Mouse (Mus musculus): ENCODE data around the gene Vasp. TPM values are rescaled to one million over a fixed set of nuclear protein-coding genes. Genes with fewer than 3 reads are reported as not detected.
A peak's percentile ranks its signal among the peaks of the same experiment; 100 is the strongest.

Gene Vasp
- total and polyA plus RNA-seq, 2 experiments from 2014 or later = 35.5 to 62.6 TPM

DNA sequence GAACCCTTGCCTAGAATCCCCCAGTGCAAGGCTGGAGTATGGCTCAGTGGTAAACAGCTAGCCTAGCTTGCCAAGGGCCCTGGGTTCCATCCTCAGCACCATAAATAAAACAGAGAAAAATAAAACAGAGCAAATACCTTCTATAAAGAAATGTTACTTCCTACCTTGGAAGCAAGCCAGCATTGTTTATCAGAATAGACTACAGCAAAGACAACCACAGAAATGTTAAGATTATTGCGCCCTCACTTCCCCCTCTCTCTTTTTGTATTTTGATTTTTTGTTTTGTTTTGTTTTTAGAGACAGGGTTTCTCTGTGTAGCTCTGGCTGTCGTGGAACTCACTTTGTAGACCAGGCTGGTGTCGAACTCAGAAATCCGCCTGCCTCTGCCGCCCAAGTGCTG is 26.2 kb upstream of the Vasp start:
- WGBS = 87% methylated on average over 5 of the region's 5 CpGs
- Histone ChIP-seq H3K36me3 (ENCODE audit: insufficient read depth, low read length) (peaks cover 14% of the 10 kb centered on the region; the same call in 1 of the 2 replicates), H3K27ac (no peak overlapping the region), H3K4me3 (ENCODE audit: low read length) (no peak overlapping the region), H3K27me3 (ENCODE audit: insufficient read depth, low read length) (no peaks in the 10 kb centered on the region), H3K4me1 (ENCODE audit: insufficient read depth, low read length) (no peaks in the 10 kb centered on the region), H3K9me3 (ENCODE audit: low read length) (no peaks in the 10 kb centered on the region), H3K4me2 (ENCODE audit: low read depth, low read length) (no peak overlapping the region), H3K9ac (replicated peaks; ENCODE audit: low read length) (no peak overlapping the region)
- no peak for DNase-seq (ENCODE audit: low spot score)
- no peak for ATAC-seq
- no peak for TF ChIP-seq CTCF (IDR thresholded peaks at IDR 0.05; ENCODE audit: low read depth)

DNA sequence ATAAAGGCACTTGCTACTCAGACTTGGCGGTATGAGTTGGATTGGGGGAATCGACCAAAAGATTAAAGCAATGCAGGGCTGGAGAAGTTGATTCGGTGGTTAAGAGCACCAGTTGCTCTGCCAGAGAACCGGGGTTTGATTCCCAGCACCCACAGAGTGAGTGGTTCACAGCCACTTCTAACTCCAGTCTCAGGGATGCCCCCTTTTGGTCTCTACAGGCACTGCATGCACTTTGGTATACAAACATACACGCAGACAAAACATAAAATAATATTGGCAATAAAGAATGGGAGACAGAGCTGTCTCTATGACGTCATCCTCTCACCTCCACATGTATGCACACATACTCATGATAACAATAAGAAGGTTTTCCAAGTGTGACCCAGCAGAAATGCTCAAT is 25.4 kb upstream of the Vasp start:
- Histone ChIP-seq H3K36me3 (ENCODE audit: insufficient read depth, low read length) (peaks cover 16% of the 10 kb centered on the region; the same call in 1 of the 2 replicates), H3K4me2 (ENCODE audit: low read depth, low read length) (no peak overlapping the region), H3K9ac (replicated peaks; ENCODE audit: low read length) (no peak overlapping the region), H3K9me3 (ENCODE audit: low read length) (no peaks in the 10 kb centered on the region), H3K27me3 (ENCODE audit: insufficient read depth, low read length) (no peaks in the 10 kb centered on the region), H3K4me1 (ENCODE audit: insufficient read depth, low read length) (no peaks in the 10 kb centered on the region), H3K4me3 (ENCODE audit: low read length) (no peak overlapping the region), H3K27ac (no peak overlapping the region)
- TF ChIP-seq CTCF (IDR thresholded peaks at IDR 0.05; ENCODE audit: low read depth) = peak; percentile 19
- WGBS = 89% methylated on average over 6 of the region's 6 CpGs
- DNase-seq (ENCODE audit: low spot score) = no peak
- ATAC-seq = no peak

DNA sequence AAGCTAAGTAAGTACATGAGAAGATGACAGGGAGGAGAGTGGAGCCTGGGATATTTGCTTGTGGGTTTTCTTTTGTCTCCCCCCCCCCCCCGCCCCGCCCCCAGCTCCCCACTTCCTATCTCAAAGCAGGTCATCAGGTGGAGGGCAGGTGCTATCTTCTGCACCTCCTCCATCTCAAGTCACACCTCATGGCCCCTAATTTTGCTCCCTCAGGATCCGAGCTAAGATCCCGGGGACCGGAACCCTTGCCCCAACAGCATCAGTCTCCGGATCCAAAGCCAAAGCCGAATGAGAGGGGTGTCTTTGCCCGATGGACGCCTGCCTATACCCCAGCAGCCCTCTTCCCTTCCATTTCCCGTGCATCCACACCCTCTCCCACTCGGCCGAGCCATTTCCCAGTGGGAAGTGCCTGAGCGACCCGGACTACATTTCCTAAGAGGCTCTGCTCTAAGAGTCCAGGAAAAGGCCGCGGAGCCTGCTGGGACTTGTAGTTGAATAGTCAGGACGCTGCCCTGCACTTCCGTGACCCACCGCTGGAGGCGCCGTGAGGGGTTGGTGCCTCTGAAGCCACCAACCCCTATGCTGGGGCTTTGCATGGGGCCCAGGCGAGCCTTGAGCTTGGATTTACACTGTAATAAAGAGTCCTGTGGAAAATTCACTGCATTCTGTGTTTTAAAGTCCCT is 24.0 kb upstream of the Vasp start:
- H3K4me1 ChIP-seq (ENCODE audit: insufficient read depth, low read length) = 0 out of 2 replicates have a peak, but pooled peaks cover 7% of the 10 kb centered on the region
- H3K9ac ChIP-seq (replicated peaks; ENCODE audit: low read length) = no peak overlapping the region
- peak; percentile 93 for TF ChIP-seq CTCF (IDR thresholded peaks at IDR 0.05; ENCODE audit: low read depth)
- no peaks in the 10 kb centered on the region for H3K9me3 ChIP-seq (ENCODE audit: low read length)
- peak overlapping the region; percentile 14; the same call in 1 of the 2 replicates for H3K4me3 ChIP-seq (ENCODE audit: low read length)
- 18% methylated on average over 21 of the region's 22 CpGs for WGBS
- no peaks in the 10 kb centered on the region for H3K27me3 ChIP-seq (ENCODE audit: insufficient read depth, low read length)
- DNase-seq (ENCODE audit: low spot score) = peak; percentile 97
- H3K4me2 ChIP-seq (ENCODE audit: low read depth, low read length) = peak overlapping the region; percentile 48
- no peak overlapping the region for H3K27ac ChIP-seq
- peak; percentile 78 for ATAC-seq
- H3K36me3 ChIP-seq (ENCODE audit: insufficient read depth, low read length) = peaks cover 16% of the 10 kb centered on the region; the same call in 1 of the 2 replicates

DNA sequence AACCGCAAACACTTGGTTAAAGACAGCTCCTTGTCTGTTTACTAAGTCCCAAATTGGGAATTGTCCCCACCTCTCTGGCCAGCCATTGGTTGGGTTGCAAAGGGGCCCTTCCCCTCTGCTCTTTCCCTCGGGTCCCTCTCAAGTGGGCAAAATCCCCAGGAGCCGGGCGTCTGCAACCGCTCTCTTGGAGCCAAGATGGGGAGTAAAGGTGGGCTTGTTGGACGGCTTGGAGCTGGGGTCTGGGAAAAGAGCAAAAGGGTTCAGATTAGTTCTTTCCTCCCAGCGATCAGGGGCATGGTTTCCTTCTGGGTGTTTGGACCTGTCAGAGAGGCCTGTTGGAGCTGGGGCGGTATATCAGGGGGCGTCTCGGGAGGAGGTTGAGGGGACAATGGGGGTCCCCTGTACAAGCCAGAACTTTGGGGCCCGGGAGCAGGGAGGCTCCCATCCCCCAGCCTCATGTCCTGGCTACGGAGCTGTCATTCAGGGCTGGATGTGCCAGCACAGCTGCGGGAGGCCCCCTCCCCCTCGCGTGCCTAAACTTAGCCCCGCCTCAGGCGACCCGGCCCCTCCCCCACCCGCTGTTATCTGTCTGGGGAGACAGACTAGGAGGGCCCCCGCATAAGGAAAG is 19.5 kb upstream of the Vasp start:
- H3K9me3 ChIP-seq (ENCODE audit: low read length) = no peaks in the 10 kb centered on the region
- peak overlapping the region; percentile 46 for H3K9ac ChIP-seq (replicated peaks; ENCODE audit: low read length)
- ATAC-seq = peak; percentile 24; the same call in 1 of the 2 replicates
- H3K36me3 ChIP-seq (ENCODE audit: insufficient read depth, low read length) = peaks cover 34% of the 10 kb centered on the region; the same call in 1 of the 2 replicates
- H3K27me3 ChIP-seq (ENCODE audit: insufficient read depth, low read length) = no peaks in the 10 kb centered on the region
- no peak for TF ChIP-seq CTCF (IDR thresholded peaks at IDR 0.05; ENCODE audit: low read depth)
- 7% methylated on average over 20 of the region's 20 CpGs for WGBS
- DNase-seq (ENCODE audit: low spot score) = no peak
- H3K4me3 ChIP-seq (ENCODE audit: low read length) = peak overlapping the region; percentile 21
- no peak overlapping the region for H3K27ac ChIP-seq
- peak overlapping the region; percentile 50 for H3K4me2 ChIP-seq (ENCODE audit: low read depth, low read length)
- H3K4me1 ChIP-seq (ENCODE audit: insufficient read depth, low read length) = 0 out of 2 replicates have a peak, but pooled peaks cover 7% of the 10 kb centered on the region

DNA sequence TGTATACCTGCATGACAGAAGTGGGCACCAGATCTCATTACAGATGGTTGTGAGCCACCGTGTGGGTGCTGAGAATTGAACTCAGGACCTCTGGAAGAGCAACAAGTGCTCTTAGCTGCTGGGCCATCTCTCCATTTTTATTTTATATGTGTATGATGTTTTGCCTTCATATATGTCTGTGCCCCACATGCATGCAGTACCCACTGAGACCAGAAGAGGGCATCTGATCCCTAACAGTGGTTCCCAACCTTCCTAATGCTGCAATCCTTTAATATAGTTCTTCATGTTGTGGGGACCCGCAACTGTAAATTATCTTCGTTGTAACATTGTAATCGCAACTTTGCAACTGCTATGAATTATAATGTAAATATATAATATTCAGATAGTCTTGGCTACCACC is 13.1 kb upstream of the Vasp start:
- TF ChIP-seq CTCF (IDR thresholded peaks at IDR 0.05; ENCODE audit: low read depth) = peak; percentile 90
- H3K27ac ChIP-seq = no peak overlapping the region
- ATAC-seq (no peak), DNase-seq (ENCODE audit: low spot score) (peak; percentile 79)
- H3K9me3 ChIP-seq (ENCODE audit: low read length) = no peaks in the 10 kb centered on the region
- peak overlapping the region; percentile 73; the same call in 1 of the 2 replicates for H3K4me2 ChIP-seq (ENCODE audit: low read depth, low read length)
- H3K4me1 ChIP-seq (ENCODE audit: insufficient read depth, low read length) = no peaks in the 10 kb centered on the region
- peaks cover 17% of the 10 kb centered on the region; the same call in 1 of the 2 replicates for H3K36me3 ChIP-seq (ENCODE audit: insufficient read depth, low read length)
- peaks cover 15% of the 10 kb centered on the region for H3K27me3 ChIP-seq (ENCODE audit: insufficient read depth, low read length)
- no peak overlapping the region for H3K4me3 ChIP-seq (ENCODE audit: low read length)
- WGBS = 33% methylated on average over 4 of the region's 4 CpGs
- H3K9ac ChIP-seq (replicated peaks; ENCODE audit: low read length) = no peak overlapping the region

DNA sequence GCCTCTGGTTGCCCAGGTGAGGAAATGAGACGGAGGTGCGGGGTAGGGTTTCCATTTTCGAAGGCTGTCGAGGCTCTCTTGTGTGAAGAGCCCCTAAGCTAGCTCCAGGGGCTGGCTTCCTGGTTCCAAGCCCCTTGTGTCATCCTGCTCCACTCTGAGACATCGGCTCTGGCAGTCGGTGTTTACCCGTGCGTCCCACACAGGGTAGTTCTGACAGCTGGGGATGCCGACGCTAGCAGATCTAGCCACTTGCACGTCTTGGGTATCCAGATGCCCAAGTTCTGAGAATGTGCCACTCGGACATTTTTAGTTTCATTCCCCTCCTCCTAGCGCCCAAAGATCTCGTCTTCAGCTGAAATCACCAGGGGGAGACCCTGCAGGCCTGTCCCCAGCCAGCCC is 11.8 kb upstream of the Vasp start:
- H3K4me3 ChIP-seq (ENCODE audit: low read length) = peak overlapping the region; percentile 72
- TF ChIP-seq CTCF (IDR thresholded peaks at IDR 0.05; ENCODE audit: low read depth) = no peak
- WGBS = 9% methylated on average over 14 of the region's 14 CpGs
- peak overlapping the region; percentile 95 for H3K9ac ChIP-seq (replicated peaks; ENCODE audit: low read length)
- peak overlapping the region; percentile 87 for H3K27ac ChIP-seq
- H3K4me2 ChIP-seq (ENCODE audit: low read depth, low read length) = peak overlapping the region; percentile 73
- H3K36me3 ChIP-seq (ENCODE audit: insufficient read depth, low read length) = peaks cover 9% of the 10 kb centered on the region; the same call in 1 of the 2 replicates
- no peak for DNase-seq (ENCODE audit: low spot score)
- no peaks in the 10 kb centered on the region for H3K9me3 ChIP-seq (ENCODE audit: low read length)
- no peaks in the 10 kb centered on the region for H3K4me1 ChIP-seq (ENCODE audit: insufficient read depth, low read length)
- peak; percentile 19; the same call in 1 of the 2 replicates for ATAC-seq
- H3K27me3 ChIP-seq (ENCODE audit: insufficient read depth, low read length) = peaks cover 29% of the 10 kb centered on the region

Measured in hindbrain, postnatal 0 days (tissue).